Mouse (Mus musculus) embryonic fibroblast, embryonic 13.5 days (primary cell): ENCODE results near the gene Zcchc7. TPM values are rescaled to one million over a fixed set of nuclear protein-coding genes. Genes with fewer than 3 reads are reported as not detected.
"Not testable (repeated sequence)": the region's sequence is repeated elsewhere in the genome, so short reads cannot be mapped to it uniquely, and the experiment has no call there.

Experiments used
- H3K27ac ChIP-seq: 2 replicates; pipeline ENCODE4 v1.5.1; 2012; ENCODE audit warnings: low read length, control low read depth, inconsistent platforms; ENCODE audit not compliant: insufficient read depth
- H3K4me1 ChIP-seq: 2 replicates; pipeline ENCODE4 v1.6.1; 2011; ENCODE audit warnings: low read length; ENCODE audit not compliant: control insufficient read depth, insufficient read depth
- H3K4me3 ChIP-seq: 2 replicates; pipeline ENCODE4 v1.5.1; 2011; ENCODE audit warnings: mild to moderate bottlenecking, control low read depth, low read length; ENCODE audit not compliant: insufficient read depth
- CTCF ChIP-seq: IDR thresholded peaks from 2 replicates; pipeline ENCODE4 v1.5.1; 2011; ENCODE audit warnings: mild to moderate bottlenecking, control low read depth, low read length, moderate library complexity, borderline replicate concordance; ENCODE audit not compliant: insufficient read depth
- POLR2A ChIP-seq: IDR thresholded peaks from 2 replicates; pipeline ENCODE4 v1.6.1; 2011; ENCODE audit warnings: low read depth, mild to moderate bottlenecking, control low read depth, low read length, moderate library complexity
- polyA plus RNA-seq: library from polyadenylated mRNA; stranded (reverse); fragments of >200 nt; gene quantifications from 2 replicates; pipeline ENCODE4 v1.2.4, GENCODE M21; 2011; ENCODE audit warnings: low read depth; ENCODE audit not compliant: missing spikeins, insufficient read length

Gene Zcchc7
- polyA plus RNA-seq, 1 experiment, result 45.0 TPM

GRCm38 (mm10) chr4:44756134-44756951, 666 bp downstream of the Zcchc7 start:
- no peaks in the 10 kb centered on the region for H3K4me1 ChIP-seq
- peak overlapping the region; percentile 41 for H3K27ac ChIP-seq
- no peak for TF ChIP-seq CTCF
- peak; percentile 93 for TF ChIP-seq POLR2A
- H3K4me3 ChIP-seq, result peak overlapping the region; percentile 70

- not testable (repeated sequence) for H3K27ac ChIP-seq, H3K4me1 ChIP-seq
- peak overlapping the region; percentile 70 for H3K4me3 ChIP-seq
Measured at GRCm38 (mm10) chr4:44757131-44757530, 1.5 kb downstream of the Zcchc7 start.

- TF ChIP-seq CTCF (no peak), POLR2A (no peak)
Measured at GRCm38 (mm10) chr4:44774890-44775289, 19.2 kb downstream of the Zcchc7 start.

GRCm38 (mm10) chr4:44776651-44777050, 21.0 kb downstream of the Zcchc7 start:
- no peak overlapping the region for H3K27ac ChIP-seq
- H3K4me1 ChIP-seq, result no peaks in the 10 kb centered on the region
- H3K4me3 ChIP-seq, result no peak overlapping the region
- no peak for TF ChIP-seq POLR2A
- no peak for TF ChIP-seq CTCF

More at GRCm38 (mm10) chr4:44774890-44775289, 19.2 kb downstream of the Zcchc7 start:
- Histone ChIP-seq H3K4me1 (no peaks in the 10 kb centered on the region), H3K4me3 (no peak overlapping the region), H3K27ac (no peak overlapping the region)

- Histone ChIP-seq H3K4me1 (no peaks in the 10 kb centered on the region), H3K4me3 (no peak overlapping the region), H3K27ac (no peak overlapping the region)
- TF ChIP-seq POLR2A, result no peak
- no peak for TF ChIP-seq CTCF
Measured at GRCm38 (mm10) chr4:44777101-44777500, 21.4 kb downstream of the Zcchc7 start.

- H3K4me3 ChIP-seq, result no peak overlapping the region
- TF ChIP-seq CTCF (no peak), POLR2A (no peak)
- H3K27ac ChIP-seq, result no peak overlapping the region
- no peaks in the 10 kb centered on the region for H3K4me1 ChIP-seq
Measured at GRCm38 (mm10) chr4:44777711-44778110, 22.0 kb downstream of the Zcchc7 start.

GRCm38 (mm10) chr4:44778316-44778715, 22.6 kb downstream of the Zcchc7 start:
- Histone ChIP-seq H3K27ac (no peak overlapping the region), H3K4me1 (no peaks in the 10 kb centered on the region), H3K4me3 (no peak overlapping the region)
- TF ChIP-seq POLR2A, result no peak
- no peak for TF ChIP-seq CTCF

- Histone ChIP-seq H3K4me3 (no peak overlapping the region), H3K27ac (no peak overlapping the region), H3K4me1 (no peaks in the 10 kb centered on the region)
- no peak for TF ChIP-seq CTCF
- TF ChIP-seq POLR2A, result no peak
Measured at GRCm38 (mm10) chr4:44780462-44781157, 24.9 kb downstream of the Zcchc7 start.

GRCm38 (mm10) chr4:44781494-44781893, 25.8 kb downstream of the Zcchc7 start:
- no peaks in the 10 kb centered on the region for H3K4me1 ChIP-seq
- no peak for TF ChIP-seq POLR2A
- TF ChIP-seq CTCF, result no peak
- H3K27ac ChIP-seq, result no peak overlapping the region
- H3K4me3 ChIP-seq, result no peak overlapping the region

GRCm38 (mm10) chr4:44783566-44784292, 28.1 kb downstream of the Zcchc7 start:
- TF ChIP-seq CTCF (no peak), POLR2A (no peak)
- H3K4me1 ChIP-seq, result no peaks in the 10 kb centered on the region
- H3K4me3 ChIP-seq, result no peak overlapping the region
- H3K27ac ChIP-seq, result no peak overlapping the region
